In the genomic region with DNA sequence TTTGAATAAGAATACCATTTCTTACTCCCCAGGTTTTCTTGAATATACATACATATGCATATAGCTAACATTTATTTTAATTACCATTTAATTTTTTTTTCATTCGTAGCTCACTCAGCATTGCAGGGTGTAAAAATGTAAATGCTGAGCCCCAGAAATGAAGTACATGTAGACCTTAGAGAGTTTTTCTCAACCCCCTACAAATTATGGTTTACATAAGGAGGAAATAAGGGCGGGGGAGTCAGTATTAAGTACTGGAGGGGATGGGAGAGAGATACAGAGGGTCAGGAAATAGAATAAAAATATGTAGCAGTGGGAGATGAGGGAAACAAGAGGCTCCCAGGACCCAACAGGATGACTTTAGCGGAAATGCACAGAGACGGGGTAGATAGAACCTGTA, we compare ENCODE assay signal across 8 mouse cellular contexts.
DNase-seq lines count a peak whose midpoint lies in the region; ATAC-seq and TF ChIP-seq lines count a peak whose summit lies in the region.

No protein-coding gene starts in this region.

- ATAC-seq in kidney, embryonic 14.5 days (ENCODE audit: low FRiP score, low TSS enrichment) = no peak
- ATAC-seq in hindbrain, embryonic 16.5 days = peak; percentile 45; the same call in 1 of the 2 replicates
- peak; percentile 59 for ATAC-seq in midbrain, embryonic 16.5 days

- no peak overlapping the region for H3K4me3 ChIP-seq in kidney, embryonic 14.5 days (ENCODE audit: low read length)
- no peak overlapping the region for H3K4me3 ChIP-seq in embryonic fibroblast, embryonic 13.5 days (ENCODE audit: insufficient read depth, low read length)
- H3K4me3 ChIP-seq in hindbrain, embryonic 16.5 days (ENCODE audit: low read length) = no peak overlapping the region
- H3K4me3 ChIP-seq in midbrain, embryonic 16.5 days (ENCODE audit: low read depth, low read length) = peak overlapping the region; percentile 9; the same call in 1 of the 2 replicates
- no peak overlapping the region for H3K4me3 ChIP-seq in thymus, adult 2 months (ENCODE audit: control insufficient read depth, insufficient read depth, low read length)

- WGBS in kidney, embryonic 14.5 days = 49% methylated on average over 4 of the region's 4 CpGs
- WGBS in hindbrain, embryonic 16.5 days = 23% methylated on average over 4 of the region's 4 CpGs
- WGBS in midbrain, embryonic 16.5 days = 17% methylated on average over 4 of the region's 4 CpGs
- 40% methylated on average over 4 of the region's 4 CpGs for WGBS in thymus, adult 2 months

- no peak for DNase-seq in kidney, adult 8-10 months
- no peak for DNase-seq in right cerebral cortex, postnatal 36 days (ENCODE audit: low spot score in 2 of 2)
- no peak for DNase-seq in cerebellum, adult 9-11 months
- no peak for DNase-seq in thymus, adult 2 months

- no peak overlapping the region for H3K9ac ChIP-seq in kidney, embryonic 14.5 days (ENCODE audit: low read depth, low read length)
- H3K9ac ChIP-seq in hindbrain, embryonic 16.5 days (ENCODE audit: low read depth, low read length) = peak overlapping the region; percentile 35; the same call in 1 of the 2 replicates
- 0 out of 2 replicates have a peak overlapping the region, but pooled peaks have one; percentile 61 for H3K9ac ChIP-seq in midbrain, embryonic 16.5 days (ENCODE audit: low read depth, low read length)

- no peaks in the 10 kb centered on the region for H3K36me3 ChIP-seq in kidney, embryonic 14.5 days (ENCODE audit: control insufficient read depth, insufficient read depth, low read length)
- H3K36me3 ChIP-seq in hindbrain, embryonic 16.5 days (ENCODE audit: control insufficient read depth, insufficient read depth, low read length) = no peaks in the 10 kb centered on the region
- no peaks in the 10 kb centered on the region for H3K36me3 ChIP-seq in midbrain, embryonic 16.5 days (ENCODE audit: control insufficient read depth, insufficient read depth, low read length)
- no peaks in the 10 kb centered on the region for H3K36me3 ChIP-seq in thymus, adult 2 months (ENCODE audit: control insufficient read depth, insufficient read depth, low read length)

- H3K27me3 ChIP-seq in kidney, embryonic 14.5 days (ENCODE audit: control insufficient read depth, insufficient read depth, low read length) = no peaks in the 10 kb centered on the region
- H3K27me3 ChIP-seq in hindbrain, embryonic 16.5 days (replicated peaks; ENCODE audit: control insufficient read depth, insufficient read depth, low read length) = no peaks in the 10 kb centered on the region
- H3K27me3 ChIP-seq in midbrain, embryonic 16.5 days (ENCODE audit: control insufficient read depth, insufficient read depth, low read depth, low read length) = no peaks in the 10 kb centered on the region
- no peaks in the 10 kb centered on the region for H3K27me3 ChIP-seq in thymus, adult 2 months (ENCODE audit: control insufficient read depth, insufficient read depth, low read length)

- peak overlapping the region; percentile 26; the same call in 1 of the 2 replicates for H3K4me2 ChIP-seq in kidney, embryonic 14.5 days (replicated peaks; ENCODE audit: low read depth, low read length)
- peak overlapping the region; percentile 47 for H3K4me2 ChIP-seq in hindbrain, embryonic 16.5 days (ENCODE audit: low read length)
- peak overlapping the region; percentile 52 for H3K4me2 ChIP-seq in midbrain, embryonic 16.5 days (ENCODE audit: low read length)

- TF ChIP-seq CTCF in embryonic fibroblast, embryonic 13.5 days (IDR thresholded peaks at IDR 0.05; ENCODE audit: borderline replicate concordance, insufficient read depth, low read length) = no peak
- no peak for TF ChIP-seq CTCF in thymus, adult 2 months (IDR thresholded peaks at IDR 0.05; ENCODE audit: borderline replicate concordance, control insufficient read depth, extremely low read depth, insufficient read depth, low read length, poor library complexity)

- H3K27ac ChIP-seq in kidney, embryonic 14.5 days (ENCODE audit: low read depth, low read length) = no peak overlapping the region
- peak overlapping the region; percentile 52; the same call in 1 of the 2 replicates for H3K27ac ChIP-seq in embryonic fibroblast, embryonic 13.5 days (ENCODE audit: insufficient read depth, low read length)
- H3K27ac ChIP-seq in hindbrain, embryonic 16.5 days (ENCODE audit: low read depth, low read length) = peak overlapping the region; percentile 95
- peak overlapping the region; percentile 98 for H3K27ac ChIP-seq in midbrain, embryonic 16.5 days (ENCODE audit: low read length)
- H3K27ac ChIP-seq in thymus, adult 2 months (ENCODE audit: control insufficient read depth, insufficient read depth, low read length) = no peak overlapping the region

- peaks cover 12% of the 10 kb centered on the region; the same call in 1 of the 2 replicates for H3K4me1 ChIP-seq in kidney, embryonic 14.5 days (ENCODE audit: control insufficient read depth, insufficient read depth, low read length)
- H3K4me1 ChIP-seq in embryonic fibroblast, embryonic 13.5 days (ENCODE audit: control insufficient read depth, insufficient read depth, low read length) = peaks cover 12% of the 10 kb centered on the region
- peaks cover 26% of the 10 kb centered on the region for H3K4me1 ChIP-seq in hindbrain, embryonic 16.5 days (ENCODE audit: control insufficient read depth, insufficient read depth, low read depth, low read length)
- peaks cover 30% of the 10 kb centered on the region for H3K4me1 ChIP-seq in midbrain, embryonic 16.5 days (ENCODE audit: control insufficient read depth, insufficient read depth, low read length)
- H3K4me1 ChIP-seq in thymus, adult 2 months (replicated peaks; ENCODE audit: control insufficient read depth, insufficient read depth, low read length) = peaks cover 6% of the 10 kb centered on the region; the same call in 1 of the 2 replicates

- TF ChIP-seq POLR2A in embryonic fibroblast, embryonic 13.5 days (IDR thresholded peaks at IDR 0.05; ENCODE audit: low read depth, low read length) = no peak
- TF ChIP-seq POLR2A in thymus, adult 2 months (IDR thresholded peaks at IDR 0.05; ENCODE audit: control insufficient read depth, extremely low read depth, insufficient read depth, low read length, poor library complexity) = no peak

- H3K9me3 ChIP-seq in kidney, embryonic 14.5 days (ENCODE audit: control insufficient read depth, low read length) = no peaks in the 10 kb centered on the region
- no peaks in the 10 kb centered on the region for H3K9me3 ChIP-seq in hindbrain, embryonic 16.5 days (ENCODE audit: control insufficient read depth, low read length)
- no peaks in the 10 kb centered on the region for H3K9me3 ChIP-seq in midbrain, embryonic 16.5 days (replicated peaks; ENCODE audit: control insufficient read depth, low read length, poor library complexity, severe bottlenecking)

Comparison
In these comparisons a context has a peak if more than half of its experiments do, and no peak if none do; other contexts are left out.
1. H3K27ac ChIP-seq: peak in embryonic fibroblast, embryonic 13.5 days (single experiment), hindbrain, embryonic 16.5 days (single experiment) and midbrain, embryonic 16.5 days (single experiment); none in kidney, embryonic 14.5 days (single experiment) and thymus, adult 2 months (single experiment).
2. Peak in every context shown above with its lines, with median percentiles within 50 percentile points of each other: H3K4me2 ChIP-seq.